Comparison of ENCODE assay signal across 14 mouse cellular contexts in genomic region chr8:57313583-57313982, GRCm38 (mm10). TPM values are rescaled to one million over a fixed set of nuclear protein-coding genes. Genes with fewer than 3 reads are reported as not detected.
A peak's percentile ranks its signal among the peaks of the same experiment; 100 is the strongest.
DNase-seq lines count a peak whose midpoint lies in the region; ATAC-seq lines count a peak whose summit lies in the region.
"Had no signal": no experiment of that assay in that cellular context is flagged by ENCODE, and none has a peak within 500 bp of the region (broad histone marks: within the 10 kb centered on the region; RNA-seq: fewer than 3 reads in every experiment).

No protein-coding gene starts in this region.

- DNase-seq in adrenal gland, postnatal 10 days = peak; percentile 1
- DNase-seq in adrenal gland, postnatal 36 days = no peak
- DNase-seq in midbrain, embryonic 10.5 days (ENCODE audit: low spot score) = peak; percentile 31
- DNase-seq in layer of hippocampus, postnatal 25 days (ENCODE audit: extremely low spot score in 1 of 2, low spot score in 1 of 2) = no peak
- DNase-seq in lung, postnatal 36 days = no peak
- DNase-seq: adrenal gland, adult 8-10 months; cerebellum, postnatal 25 days; kidney, postnatal 36 days; right cerebral cortex, postnatal 4 days had no signal

- H3K4me3 ChIP-seq in midbrain, embryonic 10.5 days = no peak overlapping the region
- no peak overlapping the region for H3K4me3 ChIP-seq in midbrain, embryonic 13.5 days (replicated peaks)
- peak overlapping the region; percentile 30 for H3K4me3 ChIP-seq in heart, embryonic 15.5 days
- no peak overlapping the region for H3K4me3 ChIP-seq in stomach, embryonic 16.5 days (replicated peaks; ENCODE audit: low read length)

- peaks cover 12% of the 10 kb centered on the region for H3K4me1 ChIP-seq in midbrain, embryonic 10.5 days
- peaks cover 7% of the 10 kb centered on the region for H3K4me1 ChIP-seq in midbrain, embryonic 13.5 days (replicated peaks)
- peaks cover 11% of the 10 kb centered on the region; the same call in 1 of the 2 replicates for H3K4me1 ChIP-seq in heart, embryonic 15.5 days (replicated peaks)
- H3K4me1 ChIP-seq in stomach, embryonic 16.5 days (ENCODE audit: control insufficient read depth, insufficient read depth, low read length) = peaks cover 6% of the 10 kb centered on the region; the same call in 1 of the 2 replicates

- H3K4me2 ChIP-seq in midbrain, embryonic 13.5 days (replicated peaks) = no peak overlapping the region
- H3K4me2 ChIP-seq in heart, embryonic 15.5 days = peak overlapping the region; percentile 81
- peak overlapping the region; percentile 7; the same call in 1 of the 2 replicates for H3K4me2 ChIP-seq in stomach, embryonic 16.5 days (ENCODE audit: low read depth, low read length)

- H3K36me3 ChIP-seq in midbrain, embryonic 10.5 days = no peaks in the 10 kb centered on the region
- no peaks in the 10 kb centered on the region for H3K36me3 ChIP-seq in midbrain, embryonic 13.5 days
- no peaks in the 10 kb centered on the region for H3K36me3 ChIP-seq in heart, embryonic 15.5 days
- no peaks in the 10 kb centered on the region for H3K36me3 ChIP-seq in stomach, embryonic 16.5 days (ENCODE audit: control insufficient read depth, insufficient read depth, low read length)

- no peak for ATAC-seq in midbrain, embryonic 13.5 days
- no peak for ATAC-seq in heart, embryonic 15.5 days (replicated peaks; ENCODE audit: insufficient number of reproducible peaks, insufficient read depth, low FRiP score, low read depth)
- no peak for ATAC-seq in stomach, embryonic 16.5 days (ENCODE audit: insufficient read depth, low FRiP score)

- WGBS in midbrain, embryonic 10.5 days = 4% methylated on average over 10 of the region's 10 CpGs
- 4% methylated on average over 10 of the region's 10 CpGs for WGBS in midbrain, embryonic 13.5 days
- 25% methylated on average over 10 of the region's 10 CpGs for WGBS in heart, embryonic 15.5 days
- WGBS in stomach, embryonic 16.5 days = 43% methylated on average over 10 of the region's 10 CpGs

- peaks cover 100% of the 10 kb centered on the region for H3K27me3 ChIP-seq in midbrain, embryonic 10.5 days (ENCODE audit: low read depth, poor library complexity, severe bottlenecking)
- H3K27me3 ChIP-seq in midbrain, embryonic 13.5 days = peaks cover 88% of the 10 kb centered on the region
- no peaks in the 10 kb centered on the region for H3K27me3 ChIP-seq in heart, embryonic 15.5 days
- H3K27me3 ChIP-seq in stomach, embryonic 16.5 days (ENCODE audit: control insufficient read depth, insufficient read depth, low read length) = peaks cover 38% of the 10 kb centered on the region

- no peak overlapping the region for H3K9ac ChIP-seq in midbrain, embryonic 13.5 days (replicated peaks)
- H3K9ac ChIP-seq in heart, embryonic 15.5 days = peak overlapping the region; percentile 24; the same call in 1 of the 2 replicates
- H3K9ac ChIP-seq in stomach, embryonic 16.5 days (ENCODE audit: low read length) = no peak overlapping the region

- no peak overlapping the region for H3K27ac ChIP-seq in midbrain, embryonic 10.5 days (replicated peaks)
- H3K27ac ChIP-seq in midbrain, embryonic 13.5 days = no peak overlapping the region
- H3K27ac ChIP-seq in heart, embryonic 15.5 days = peak overlapping the region; percentile 67
- H3K27ac ChIP-seq in stomach, embryonic 16.5 days (ENCODE audit: low read length) = no peak overlapping the region
- H3K27ac ChIP-seq: macrophage had no signal

- H3K9me3 ChIP-seq in midbrain, embryonic 10.5 days (replicated peaks) = no peaks in the 10 kb centered on the region
- no peaks in the 10 kb centered on the region for H3K9me3 ChIP-seq in midbrain, embryonic 13.5 days
- H3K9me3 ChIP-seq in heart, embryonic 15.5 days (replicated peaks) = no peaks in the 10 kb centered on the region
- no peaks in the 10 kb centered on the region for H3K9me3 ChIP-seq in stomach, embryonic 16.5 days (replicated peaks; ENCODE audit: control insufficient read depth, low read length)

RNA-seq across cellular contexts. Expression of gene Hand2, which starts 7.2 kb away (rescaled TPM):
- 10 to 100 TPM; 32.2 to 38.4 TPM for total RNA-seq in adrenal gland, postnatal 10 days (2021)
- 10 to 100 TPM; 26.4 to 27.5 TPM for total RNA-seq in adrenal gland, postnatal 36 days (2021)
- not detected in 2 replicates for polyA plus RNA-seq in midbrain, embryonic 10.5 days (2016; fragmentation: Nextera tagmentation; extraction: Ambion mirVana)
- polyA plus RNA-seq in midbrain, embryonic 13.5 days (2015; fragmentation: Nextera tagmentation; extraction: Ambion mirVana) = not detected in 2 replicates
- 8.7 and 11.8 TPM in 2 replicates for polyA plus RNA-seq in heart, embryonic 15.5 days (2015; fragmentation: Nextera tagmentation; extraction: Ambion mirVana)
- polyA plus RNA-seq in stomach, embryonic 16.5 days (2015; fragmentation: Nextera tagmentation; extraction: Ambion mirVana) = 6.2 and 7.5 TPM in 2 replicates
- total RNA-seq in layer of hippocampus, postnatal 25 days (2021) = not detected
- total RNA-seq: left cerebral cortex, adult 8-10 months had no signal
- polyA plus RNA-seq: macrophage had no signal

Comparison
In these comparisons a context has a peak if more than half of its experiments do, and no peak if none do; other contexts are left out.
1. DNase-seq: peak in adrenal gland, postnatal 10 days (single experiment) and midbrain, embryonic 10.5 days (single experiment); none in adrenal gland, postnatal 36 days (0 of 2), layer of hippocampus, postnatal 25 days (0 of 2) and lung, postnatal 36 days (single experiment).